Mouse (Mus musculus) kidney, embryonic 15.5 days (tissue): ENCODE results near the gene Ifitm3. TPM values are rescaled to one million over a fixed set of nuclear protein-coding genes. Genes with fewer than 3 reads are reported as not detected.
"Not testable (repeated sequence)": the region's sequence is repeated elsewhere in the genome, so short reads cannot be mapped to it uniquely, and the experiment has no call there.

ENCODE experiments used
- ATAC-seq: fragments of 200-750 bp; cut with Nextera tagmentation; replicated peaks from 2 replicates; pipeline ENCODE4 v1.8.0; 2017; ENCODE audit warnings: moderate TSS enrichment; ENCODE audit not compliant: low FRiP score
- H3K27ac ChIP-seq: fragments of 300-500 bp; sonication (generic); 2 replicates; pipeline ENCODE4 v1.5.1; 2015; ENCODE audit warnings: mild to moderate bottlenecking, inconsistent platforms
- H3K27me3 ChIP-seq: fragments of 300-500 bp; sonication (generic); 2 replicates; pipeline ENCODE4 v1.6.1; 2015; ENCODE audit warnings: inconsistent platforms
- H3K36me3 ChIP-seq: fragments of 300-500 bp; sonication (generic); 2 replicates; pipeline ENCODE4 v1.6.1; 2015; ENCODE audit warnings: inconsistent platforms
- H3K4me1 ChIP-seq: fragments of 300-500 bp; sonication (generic); 2 replicates; pipeline ENCODE4 v1.6.1; 2015; ENCODE audit warnings: inconsistent platforms
- H3K4me2 ChIP-seq: fragments of 300-500 bp; sonication (generic); 2 replicates; pipeline ENCODE4 v1.6.1; 2015; ENCODE audit warnings: moderate library complexity, mild to moderate bottlenecking, inconsistent platforms
- H3K4me3 ChIP-seq: fragments of 300-500 bp; sonication (generic); replicated peaks from 2 replicates; pipeline ENCODE4 v1.5.1; 2015; ENCODE audit warnings: mild to moderate bottlenecking, inconsistent platforms
- H3K9ac ChIP-seq: fragments of 300-500 bp; sonication (generic); 2 replicates; pipeline ENCODE4 v1.6.1; 2015; ENCODE audit warnings: mild to moderate bottlenecking, inconsistent platforms
- H3K9me3 ChIP-seq: fragments of 300-500 bp; sonication (generic); replicated peaks from 2 replicates; pipeline ENCODE4 v1.6.1; 2016; ENCODE audit warnings: inconsistent platforms
- WGBS: fragments of 180-500 bp; shearing (Covaris S2); methylation state at CpG from one replicate; pipeline ENCODE4 v1.1.7; 2015; ENCODE audit warnings: mixed read lengths; 5-methylcytosine and 5-hydroxymethylcytosine counted together
- polyA plus RNA-seq: library from polyadenylated mRNA; unstranded; fragments of >200 nt; fragmentation: Nextera tagmentation; extraction: Ambion mirVana; gene quantifications from 2 replicates; pipeline ENCODE4 v1.2.1, GENCODE M21; 2015

The Ifitm3 gene
- polyA plus RNA-seq, 1 experiment from 2014 or later: 205 TPM

DNA sequence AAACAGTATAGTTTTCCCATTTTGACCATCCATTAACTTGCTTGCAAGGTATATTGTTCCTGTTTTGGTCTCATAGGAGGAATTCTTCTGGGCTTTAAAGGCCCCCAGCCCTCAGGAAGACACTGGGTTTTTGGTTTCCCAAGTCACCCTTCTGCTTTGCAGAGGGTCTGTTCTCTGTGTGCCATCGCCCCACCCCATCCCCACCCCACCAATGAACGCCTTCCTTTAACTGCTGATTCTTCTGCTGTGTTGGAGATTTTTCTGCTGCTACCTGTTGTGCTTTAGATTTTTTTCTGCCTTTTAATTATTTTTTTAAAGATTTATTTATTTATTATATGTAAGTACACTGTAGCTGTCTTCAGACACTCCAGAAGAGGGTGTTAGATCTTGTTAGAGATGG is 18.3 kb upstream of the Ifitm3 start, which contains the start of gene Gm17387:
Gene Gm17387 (plus strand): TSS at position 301 of the 400 bp plus-strand sequence.
- no peak within 1 kb of the TSS for H3K4me2 ChIP-seq
- no peak within 1 kb of the TSS for H3K27ac ChIP-seq
- peaks cover 8% of the 10 kb centered on the region for H3K4me1 ChIP-seq
- H3K9ac ChIP-seq: no peak within 1 kb of the TSS
- 94% methylated on average over 2 of the region's 2 CpGs for WGBS
- no peak for ATAC-seq
- no peaks in the 10 kb centered on the region for H3K36me3 ChIP-seq
- H3K9me3 ChIP-seq: no peaks in the 10 kb centered on the region
- H3K4me3 ChIP-seq: no peak within 1 kb of the TSS
- H3K27me3 ChIP-seq: no peaks in the 10 kb centered on the region

DNA sequence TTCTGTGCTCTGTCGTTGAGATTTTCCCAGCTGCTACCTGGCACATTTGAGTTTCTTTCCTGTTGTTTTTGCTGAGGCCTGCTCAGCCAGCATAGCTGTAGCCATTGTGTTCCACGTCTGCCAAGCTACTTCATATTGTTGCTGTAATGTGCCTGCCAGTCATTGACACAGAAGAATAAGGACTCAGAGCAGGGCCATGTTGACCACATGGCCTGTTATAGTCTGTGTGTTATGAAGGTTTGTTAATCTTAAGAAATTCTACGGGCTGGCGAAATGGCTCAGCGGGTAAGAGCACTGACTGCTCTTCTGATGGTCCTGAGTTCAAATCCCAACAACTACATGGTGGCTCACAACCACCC is 16.1 kb upstream of the Ifitm3 start:
- Histone ChIP-seq H3K4me1 (peaks cover 8% of the 10 kb centered on the region), H3K4me2 (no peak overlapping the region), H3K9me3 (no peaks in the 10 kb centered on the region), H3K9ac (no peak overlapping the region), H3K27me3 (no peaks in the 10 kb centered on the region), H3K36me3 (no peaks in the 10 kb centered on the region), H3K4me3 (no peak overlapping the region), H3K27ac (peak overlapping the region; percentile 19; the same call in 1 of the 2 replicates)
- 66% methylated on average over 5 of the region's 5 CpGs for WGBS
- no peak for ATAC-seq

DNA sequence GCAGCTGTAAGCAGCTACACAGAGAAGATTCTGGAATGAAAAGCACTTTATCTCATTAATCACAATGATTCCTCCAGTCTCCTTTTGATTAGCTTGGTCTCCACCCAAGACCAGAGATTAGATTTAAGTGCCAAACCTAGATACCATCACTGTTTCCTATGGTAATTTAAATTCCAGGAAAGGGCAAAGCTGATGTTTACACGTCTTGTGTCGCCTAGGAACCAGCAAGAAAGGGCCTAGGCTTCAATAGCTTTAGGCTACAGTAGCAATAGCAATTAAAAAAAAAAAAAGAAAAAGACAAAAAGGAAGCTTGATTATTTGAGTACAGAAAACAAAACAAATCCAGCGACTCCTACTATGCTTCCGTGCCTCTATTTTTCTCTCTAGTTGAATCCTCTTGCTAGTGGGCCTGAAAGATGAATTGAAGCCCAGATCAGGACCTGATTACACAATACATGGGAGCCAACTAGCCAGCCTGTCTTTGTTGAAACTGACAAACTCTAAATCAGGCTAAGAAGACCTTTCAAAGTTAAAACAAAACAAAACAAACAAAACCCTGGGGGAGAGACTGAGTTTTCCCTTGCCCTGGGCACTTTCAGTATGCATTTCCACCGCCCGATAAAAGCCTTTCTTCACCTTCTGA is 15.6 kb upstream of the Ifitm3 start:
- H3K9me3 ChIP-seq: no peaks in the 10 kb centered on the region
- 61% methylated on average over 6 of the region's 6 CpGs for WGBS

DNA sequence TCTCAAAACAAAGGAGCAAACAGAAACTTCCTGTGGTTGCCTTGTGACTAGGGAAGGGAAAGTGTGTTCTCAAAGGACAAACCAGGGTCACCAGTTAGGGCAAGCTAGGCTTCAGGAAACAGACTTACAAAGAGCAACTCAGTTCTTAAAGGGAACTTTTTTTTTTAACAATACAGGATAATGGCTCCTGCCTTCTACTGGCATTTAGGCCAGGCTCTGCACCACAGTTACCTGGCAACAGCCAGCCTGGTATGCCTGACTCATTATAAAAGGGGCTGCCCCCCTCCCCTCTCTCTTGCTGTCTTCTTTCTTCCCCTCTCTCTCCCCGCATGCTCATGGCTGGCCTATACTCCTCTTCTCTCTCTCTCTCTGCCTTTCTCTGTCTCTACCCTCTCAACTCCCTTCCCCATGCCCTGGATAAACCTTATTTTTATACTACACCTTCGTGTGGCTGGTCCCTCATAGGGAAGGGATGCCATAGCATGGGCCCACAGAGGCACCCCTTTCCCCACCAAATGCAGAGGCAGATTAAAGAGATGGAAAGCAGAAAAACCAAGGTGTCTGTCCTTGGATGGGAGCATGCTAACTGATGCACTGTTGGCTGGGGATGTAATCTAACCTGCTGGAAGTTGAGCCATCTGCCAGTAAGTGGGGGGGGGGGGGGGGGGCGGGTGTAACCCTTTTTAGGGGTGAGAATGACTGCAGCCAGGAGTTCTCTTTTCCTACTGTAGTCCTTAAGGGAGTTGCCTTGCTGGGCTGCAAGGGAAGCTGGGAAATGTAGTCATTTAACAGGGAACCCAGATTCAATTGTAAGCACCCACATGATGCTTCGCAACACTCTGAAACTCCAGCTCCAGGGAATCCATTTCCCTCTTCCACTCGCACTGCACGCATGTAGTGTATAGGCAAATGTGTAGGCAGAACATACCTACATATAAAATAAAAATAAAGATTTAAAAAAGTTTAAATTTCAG is 14.6 kb upstream of the Ifitm3 start:
- no peak overlapping the region for H3K9ac ChIP-seq
- ATAC-seq: no peak
- H3K4me2 ChIP-seq: no peak overlapping the region
- peaks cover 8% of the 10 kb centered on the region for H3K4me1 ChIP-seq
- H3K36me3 ChIP-seq: no peaks in the 10 kb centered on the region
- peak overlapping the region; percentile 48; the same call in 1 of the 2 replicates for H3K27ac ChIP-seq
- 48% methylated on average over 6 of the region's 6 CpGs for WGBS
- H3K4me3 ChIP-seq: no peak overlapping the region
- no peaks in the 10 kb centered on the region for H3K27me3 ChIP-seq
- H3K9me3 ChIP-seq: no peaks in the 10 kb centered on the region

More for the DNA sequence above, 15.6 kb upstream of the Ifitm3 start:
- no peaks in the 10 kb centered on the region for H3K27me3 ChIP-seq
- no peak overlapping the region for H3K4me2 ChIP-seq
- peak overlapping the region; percentile 19; the same call in 1 of the 2 replicates for H3K27ac ChIP-seq
- no peak for ATAC-seq
- no peak overlapping the region for H3K4me3 ChIP-seq
- H3K36me3 ChIP-seq: no peaks in the 10 kb centered on the region
- peaks cover 8% of the 10 kb centered on the region for H3K4me1 ChIP-seq
- H3K9ac ChIP-seq: no peak overlapping the region

DNA sequence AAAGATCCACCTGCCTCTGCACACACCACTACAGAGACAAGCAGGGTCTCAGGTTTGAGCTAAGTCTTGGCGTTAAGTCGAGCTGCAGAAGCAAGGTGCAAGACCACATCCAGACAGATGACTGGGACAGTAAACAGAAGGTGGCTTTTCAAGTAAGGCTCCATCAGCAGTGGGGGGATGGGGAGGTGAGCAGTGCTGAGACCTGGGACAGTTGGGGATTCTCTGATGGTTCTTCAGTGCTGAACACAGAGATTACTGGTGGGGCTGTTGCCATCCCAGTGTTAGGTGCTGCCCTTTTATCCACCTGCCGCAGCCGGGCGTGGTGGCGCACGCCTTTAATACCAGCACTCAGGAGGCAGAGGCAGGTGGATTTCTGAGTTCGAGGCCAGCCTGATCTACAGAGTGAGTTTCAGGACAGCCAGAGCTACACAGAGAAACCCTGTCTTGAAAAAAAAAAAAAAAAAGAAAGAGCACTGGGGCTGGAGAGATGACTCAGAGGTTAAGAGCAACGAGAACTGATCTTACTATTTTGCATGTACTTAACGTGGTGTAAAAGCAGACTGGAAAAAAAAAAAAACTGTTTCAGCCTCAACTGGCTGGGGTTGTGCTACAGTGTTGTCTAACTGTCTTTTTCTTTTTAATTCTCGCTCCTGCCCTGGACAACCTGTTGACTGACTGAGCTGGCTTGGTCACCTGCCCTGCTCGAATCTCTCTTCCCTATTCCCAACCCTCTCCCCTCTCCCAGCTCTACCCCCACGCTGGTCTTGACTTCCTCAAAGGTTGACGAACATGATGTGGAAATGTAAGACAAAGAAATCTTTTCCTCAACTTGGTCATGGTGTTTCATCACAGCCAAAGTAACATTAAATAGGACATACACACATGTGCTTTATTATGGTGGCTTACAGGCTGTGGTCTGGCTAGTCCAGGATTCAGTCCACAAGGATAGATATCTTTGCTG is 11.2 kb upstream of the Ifitm3 start:
- H3K4me3 ChIP-seq: no peak overlapping the region
- WGBS: 86% methylated on average over 14 of the region's 14 CpGs
- ATAC-seq: no peak

DNA sequence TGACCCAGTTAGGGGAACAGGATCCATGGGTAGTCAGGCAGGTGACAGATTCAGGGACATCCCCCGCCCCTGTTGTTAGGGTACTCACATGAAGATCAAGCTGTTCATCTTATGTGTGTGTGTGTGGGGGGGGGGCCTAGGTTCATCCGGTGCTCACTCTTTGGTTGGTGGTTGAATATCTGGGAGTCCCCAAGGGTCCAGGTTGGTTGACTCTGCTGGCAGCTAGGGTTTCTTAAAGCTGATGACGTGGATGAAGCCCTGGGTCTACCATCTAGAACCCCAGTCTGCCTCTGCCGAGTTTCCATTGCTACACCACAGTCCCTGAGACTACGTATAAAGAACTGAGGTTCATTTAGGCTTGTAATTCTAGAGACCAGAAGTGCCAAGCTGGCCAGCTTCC is 8.5 kb upstream of the Ifitm3 start:
- ATAC-seq: no peak
- Histone ChIP-seq H3K36me3 (no peaks in the 10 kb centered on the region), H3K4me1 (no peaks in the 10 kb centered on the region), H3K4me2 (no peak overlapping the region), H3K27me3 (no peaks in the 10 kb centered on the region), H3K9me3 (no peaks in the 10 kb centered on the region), H3K27ac (no peak overlapping the region), H3K4me3 (no peak overlapping the region), H3K9ac (no peak overlapping the region)
- 92% methylated on average over 5 of the region's 5 CpGs for WGBS

More for the DNA sequence above, 11.2 kb upstream of the Ifitm3 start:
- H3K27ac ChIP-seq: no peak overlapping the region
- H3K27me3 ChIP-seq: no peaks in the 10 kb centered on the region
- H3K4me1 ChIP-seq: peaks cover 8% of the 10 kb centered on the region
- H3K36me3 ChIP-seq: no peaks in the 10 kb centered on the region
- no peaks in the 10 kb centered on the region for H3K9me3 ChIP-seq
- no peak overlapping the region for H3K9ac ChIP-seq
- H3K4me2 ChIP-seq: no peak overlapping the region

DNA sequence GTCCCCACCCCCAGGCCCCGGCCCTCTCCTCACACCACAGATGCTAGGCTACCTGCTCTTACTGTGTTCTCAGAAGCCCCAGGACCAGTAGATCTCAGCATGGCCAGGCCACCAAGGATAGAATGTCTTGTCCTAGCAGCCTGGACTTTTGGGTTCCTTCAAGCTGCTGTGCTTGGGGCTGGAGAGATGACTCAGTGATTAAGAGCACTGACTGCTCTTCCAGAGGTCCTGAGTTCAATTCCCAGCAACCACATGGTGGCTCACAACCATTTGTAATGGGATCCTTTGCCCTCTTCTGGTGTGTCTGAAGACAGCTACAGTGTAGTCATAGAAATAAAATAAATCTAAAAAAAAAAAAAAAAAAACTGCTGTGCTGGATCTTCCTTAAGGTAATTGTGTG is 7.3 kb upstream of the Ifitm3 start, which contains the start of gene Ifitm6:
Gene Ifitm6 (minus strand): TSS at position 101 of the 400 bp plus-strand sequence.
- ATAC-seq, H3K9ac ChIP-seq, H3K9me3 ChIP-seq, H3K4me2 ChIP-seq, H3K4me3 ChIP-seq, H3K36me3 ChIP-seq, H3K4me1 ChIP-seq, H3K27ac ChIP-seq, H3K27me3 ChIP-seq: not testable (repeated sequence)
- WGBS: 89% methylated on average over 1 of the region's 1 CpGs

DNA sequence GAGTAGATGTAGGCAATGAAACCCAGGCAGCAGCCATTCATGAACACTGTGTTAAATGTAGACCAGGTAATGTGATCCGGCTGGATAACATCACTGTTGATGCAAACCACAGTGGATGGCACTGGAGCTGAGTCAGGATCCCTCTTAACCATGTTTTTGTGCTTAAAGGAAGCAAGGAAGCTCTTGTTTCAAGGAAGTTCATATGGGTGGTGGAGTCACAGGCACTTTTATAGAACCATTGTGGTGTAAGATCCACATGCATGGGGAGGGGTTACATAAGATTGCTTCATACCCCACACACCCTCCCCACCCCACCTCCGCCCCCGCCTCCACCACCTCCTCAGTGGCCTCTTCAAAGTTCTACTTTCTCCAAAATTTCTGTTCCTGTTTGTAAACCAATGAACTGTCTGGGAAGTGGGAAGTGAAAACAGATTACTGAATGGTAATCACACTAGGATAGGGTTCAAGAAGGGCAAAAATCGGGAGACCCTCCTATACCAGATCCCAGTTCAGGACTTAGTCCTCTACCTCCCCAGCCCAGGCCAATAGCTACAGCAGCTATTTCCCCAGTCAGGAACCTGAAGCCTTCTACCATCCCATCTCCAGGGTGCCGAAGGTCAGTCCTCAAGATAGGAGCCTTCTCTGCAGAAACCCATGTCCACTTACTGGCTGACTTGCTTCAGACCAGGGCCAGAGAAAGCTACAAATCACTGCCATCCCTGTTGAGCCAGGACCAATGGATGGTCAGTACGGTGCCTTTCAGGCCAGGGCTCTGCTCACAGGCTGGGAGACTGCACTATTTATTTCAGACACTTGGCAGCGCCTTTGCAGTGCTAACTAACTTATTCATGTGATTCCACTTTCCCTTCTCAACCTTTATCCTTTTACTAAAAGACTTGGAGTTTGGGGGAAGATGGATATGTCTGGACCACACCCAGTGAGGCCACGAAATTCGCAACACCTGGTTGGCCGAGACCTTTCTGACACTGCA is 6.4 kb upstream of the Ifitm3 start:
- no peak overlapping the region for H3K9ac ChIP-seq

DNA sequence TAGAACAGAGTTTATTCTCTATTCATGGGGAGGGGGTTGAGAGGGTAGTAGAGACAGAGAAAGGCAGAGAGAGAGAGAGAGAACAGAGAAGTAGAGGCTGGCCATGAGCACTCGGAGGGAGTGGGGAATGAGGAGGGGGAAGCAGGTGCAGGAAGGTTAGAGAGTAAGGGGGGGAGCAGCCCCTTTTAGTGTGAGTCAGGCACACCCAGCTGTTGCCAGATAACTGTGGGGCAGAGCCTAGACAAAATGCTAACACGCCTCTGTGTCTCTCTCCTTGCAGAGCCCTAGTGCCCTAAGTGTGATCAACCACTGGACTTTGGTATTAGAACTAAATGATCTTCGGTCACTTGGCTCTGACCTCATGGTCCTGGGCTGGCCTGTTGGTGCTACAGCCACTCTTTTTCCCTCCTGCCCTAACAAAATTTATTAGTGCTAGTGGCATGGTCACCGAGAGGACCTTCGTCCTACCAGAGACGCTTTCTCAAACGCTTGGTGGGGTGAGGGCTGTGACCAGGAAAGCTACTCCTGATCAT is 734 bp upstream of the Ifitm3 start:
- Histone ChIP-seq H3K4me3 (no peak overlapping the region), H3K27ac (peak overlapping the region; percentile 85), H3K9me3 (no peaks in the 10 kb centered on the region), H3K36me3 (no peaks in the 10 kb centered on the region), H3K9ac (no peak overlapping the region), H3K4me1 (peaks cover 30% of the 10 kb centered on the region), H3K27me3 (no peaks in the 10 kb centered on the region), H3K4me2 (no peak overlapping the region)
- WGBS: 84% methylated on average over 7 of the region's 7 CpGs
- no peak for ATAC-seq

More for the DNA sequence above, 6.4 kb upstream of the Ifitm3 start:
- no peaks in the 10 kb centered on the region for H3K36me3 ChIP-seq
- H3K4me2 ChIP-seq: no peak overlapping the region
- WGBS: 85% methylated on average over 10 of the region's 10 CpGs
- H3K27me3 ChIP-seq: no peaks in the 10 kb centered on the region
- no peak overlapping the region for H3K27ac ChIP-seq
- no peak for ATAC-seq
- no peaks in the 10 kb centered on the region for H3K4me1 ChIP-seq
- H3K9me3 ChIP-seq: no peaks in the 10 kb centered on the region
- no peak overlapping the region for H3K4me3 ChIP-seq

DNA sequence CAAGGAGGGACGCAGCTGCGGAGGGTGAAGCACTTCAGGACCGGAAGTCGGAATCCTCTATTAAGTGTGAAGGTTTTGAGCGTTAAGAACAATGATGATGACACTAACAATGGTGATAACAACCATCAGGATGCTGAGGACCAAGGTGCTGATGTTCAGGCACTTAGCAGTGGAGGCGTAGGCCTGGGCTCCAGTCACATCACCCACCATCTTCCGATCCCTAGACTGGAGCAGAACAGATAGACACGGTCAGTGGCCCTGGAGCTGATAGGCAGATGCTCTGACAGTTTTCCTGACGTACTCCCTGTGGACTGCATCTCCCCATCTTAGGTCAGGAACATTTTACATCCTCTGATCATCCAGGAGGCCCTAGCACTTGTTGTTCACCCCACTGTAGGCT is 905 bp downstream of the Ifitm3 start:
- Histone ChIP-seq H3K27me3 (no peaks in the 10 kb centered on the region), H3K4me3 (peak overlapping the region; percentile 56), H3K9ac (peak overlapping the region; percentile 47; the same call in 1 of the 2 replicates), H3K36me3 (no peaks in the 10 kb centered on the region), H3K4me2 (peak overlapping the region; percentile 60), H3K4me1 (peaks cover 30% of the 10 kb centered on the region), H3K9me3 (no peaks in the 10 kb centered on the region), H3K27ac (peak overlapping the region; percentile 85)
- 85% methylated on average over 9 of the region's 9 CpGs for WGBS
- ATAC-seq: no peak
